Mouse (Mus musculus) central nervous system, embryonic 14 days (tissue): ENCODE data around the gene Gm4792. TPM values are rescaled to one million over a fixed set of nuclear protein-coding genes. Genes with fewer than 3 reads are reported as not detected.

Source experiments
- polyA plus RNA-seq: library from polyadenylated mRNA; depleted of rRNA; stranded (reverse); fragments of >200 nt; gene quantifications from 2 replicates; pipeline ENCODE4 v1.2.3, GENCODE M21; 2012; rRNA removed

Gene Gm4792
- 0.10 and 0.17 TPM in 2 replicates for polyA plus RNA-seq

DNA sequence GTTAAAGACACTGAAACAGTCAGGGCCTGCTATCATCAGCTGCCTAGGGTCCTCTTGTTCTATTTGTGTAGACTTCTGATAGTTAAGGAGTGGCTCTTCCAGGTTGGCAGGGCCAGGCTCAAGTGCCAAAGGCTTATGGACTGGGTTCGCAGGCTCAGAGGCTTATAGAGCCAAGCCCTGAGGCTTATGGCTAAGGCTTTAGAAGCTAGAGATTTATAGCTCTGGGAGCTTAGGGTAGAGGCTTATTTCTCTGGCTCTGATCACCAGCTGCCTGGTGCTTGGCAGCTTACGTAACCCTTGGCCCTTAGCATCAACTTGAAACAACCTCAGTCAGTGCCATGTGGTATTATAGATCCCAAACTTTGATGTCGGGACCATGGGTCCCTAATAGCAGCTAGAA is at the start of gene Gm4792:
Gene Gm4792 (minus strand): TSS at position 233 of the 400 bp plus-strand sequence.

DNA sequence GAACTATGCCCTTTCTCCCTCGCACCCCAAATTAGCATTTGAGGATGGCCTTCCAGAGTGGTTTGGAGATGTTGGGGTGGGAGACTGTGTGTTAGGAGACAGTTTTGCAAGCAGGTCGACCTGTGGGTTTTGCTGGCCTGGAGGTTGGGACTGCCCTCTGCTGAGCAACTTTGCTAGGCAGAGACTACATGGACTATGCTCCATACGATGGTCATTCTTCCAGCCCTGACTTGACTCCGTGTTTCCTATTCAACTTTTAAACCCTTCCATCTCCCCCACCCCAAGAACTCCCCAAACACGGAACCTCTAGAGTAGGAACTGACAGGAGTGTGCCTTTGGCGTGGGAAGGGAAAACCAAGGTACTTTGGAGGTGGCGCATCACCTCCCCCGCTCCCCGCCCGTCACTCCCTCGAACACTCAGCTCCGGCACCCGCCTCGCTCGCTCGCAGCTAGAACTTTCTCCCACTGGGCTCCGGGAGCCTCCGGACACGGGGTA is 13.1 kb upstream of the Gm4792 start, which contains the start of gene Tmcc3:
Gene Tmcc3 (plus strand): TSS at position 439 of the 496 bp plus-strand sequence.

Other genes starting within 250 kb of the Gm4792 start
- gene Nr2c1, start 150.7 kb downstream of the Gm4792 start, polyA plus RNA-seq, result 9.6 and 10.4 TPM in 2 replicates
- gene Ndufa12, start 100.0 kb downstream of the Gm4792 start, polyA plus RNA-seq, result 273 and 319 TPM in 2 replicates
- 4.7 and 5.3 TPM in 2 replicates for gene Tmcc3, start 13.2 kb upstream of the Gm4792 start, polyA plus RNA-seq